Mouse (Mus musculus): ENCODE data around the gene Cyp2t4.

The Cyp2t4 gene

DNA sequence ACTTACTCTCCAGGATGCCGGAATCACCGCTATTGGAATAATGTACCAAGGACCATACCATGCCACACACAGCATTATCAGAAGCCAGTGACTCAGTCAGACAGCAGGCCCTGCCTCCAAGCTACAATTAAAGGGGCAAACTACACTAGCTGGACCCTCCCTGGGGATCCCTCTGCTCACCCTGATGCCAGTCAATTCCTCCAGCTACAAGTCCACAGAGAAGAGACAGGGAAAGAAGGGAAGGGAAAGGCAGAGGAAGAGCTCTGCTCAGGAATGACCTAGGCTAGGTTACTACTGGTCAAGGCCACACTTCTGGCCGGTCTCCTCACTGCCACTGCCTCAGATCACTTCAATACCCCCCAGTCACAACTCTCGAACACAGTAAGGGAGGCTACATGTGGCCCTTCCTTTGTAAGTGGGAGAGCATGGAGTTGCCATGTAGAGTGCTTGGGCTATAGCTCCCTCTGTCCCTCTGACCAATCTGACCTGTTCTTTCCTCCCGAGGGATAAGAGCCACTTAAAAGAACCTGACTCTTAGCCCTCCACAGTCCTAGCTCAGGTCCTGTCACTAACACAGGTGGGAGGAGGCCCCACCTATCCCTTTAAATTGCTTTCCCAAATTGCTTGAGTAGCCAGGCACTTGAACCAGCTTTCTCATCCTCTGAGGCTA lies 9.4 kb downstream of the Cyp2t4 start:
- DNase-seq = no peak

DNA sequence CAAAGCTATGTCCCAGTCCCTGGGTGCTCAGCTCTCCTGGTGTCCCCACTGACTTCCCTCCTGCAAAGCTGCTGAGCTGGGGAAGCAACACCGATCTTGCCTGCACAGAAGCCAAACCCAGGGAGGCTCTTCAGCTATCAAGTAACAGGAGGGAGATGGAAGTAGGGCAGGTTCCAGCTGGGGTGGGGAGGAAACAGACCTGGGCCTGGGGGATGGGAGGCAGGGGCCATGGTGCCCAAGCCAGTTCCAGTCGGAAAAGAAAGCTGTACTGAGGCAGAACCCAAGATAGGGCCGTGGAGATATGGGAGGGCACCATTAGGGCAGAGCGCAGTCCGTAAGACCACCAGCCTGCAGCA lies 9.9 kb downstream of the Cyp2t4 start:
- DNase-seq = no peak

DNA sequence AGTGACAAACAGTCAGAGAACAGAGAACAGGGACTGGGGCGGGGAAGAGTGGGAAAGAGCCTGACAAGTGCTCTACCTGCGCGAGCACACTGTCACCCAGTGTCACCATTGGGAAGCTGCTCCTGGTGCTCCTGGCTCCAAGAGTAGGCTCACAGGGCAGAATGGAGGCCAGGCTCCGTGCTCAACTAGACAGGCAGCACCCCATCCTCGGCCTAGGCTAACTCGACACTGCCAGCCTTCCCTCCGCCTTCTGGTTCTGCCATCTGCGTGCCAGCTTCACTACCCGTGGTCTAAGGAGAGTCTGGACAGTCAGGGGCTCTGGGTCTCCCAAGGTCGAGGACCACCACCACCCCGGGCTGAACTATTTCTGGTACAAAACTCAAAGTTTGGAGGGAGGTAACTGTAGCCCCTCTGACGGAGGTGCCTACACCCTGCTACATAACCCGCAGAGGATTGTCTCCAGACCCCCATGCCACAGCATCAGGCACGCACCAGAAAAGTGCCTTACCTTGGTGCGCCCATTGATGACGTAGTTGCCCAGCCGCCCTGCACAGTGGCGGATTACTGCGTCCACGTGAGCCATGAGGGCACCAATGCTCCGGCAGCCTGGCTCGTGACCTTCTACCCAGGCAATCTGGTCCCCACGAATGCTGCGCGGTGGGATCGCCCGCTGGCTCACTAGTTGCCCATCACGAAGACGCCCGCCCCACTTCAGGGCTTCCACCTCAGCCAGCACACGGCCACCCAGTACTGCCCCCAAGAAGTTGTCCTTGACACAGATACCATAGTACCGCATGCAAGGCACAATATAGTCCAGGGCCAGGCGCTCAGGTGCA lies 10.8 kb downstream of the Cyp2t4 start:
- DNase-seq = no peak

DNA sequence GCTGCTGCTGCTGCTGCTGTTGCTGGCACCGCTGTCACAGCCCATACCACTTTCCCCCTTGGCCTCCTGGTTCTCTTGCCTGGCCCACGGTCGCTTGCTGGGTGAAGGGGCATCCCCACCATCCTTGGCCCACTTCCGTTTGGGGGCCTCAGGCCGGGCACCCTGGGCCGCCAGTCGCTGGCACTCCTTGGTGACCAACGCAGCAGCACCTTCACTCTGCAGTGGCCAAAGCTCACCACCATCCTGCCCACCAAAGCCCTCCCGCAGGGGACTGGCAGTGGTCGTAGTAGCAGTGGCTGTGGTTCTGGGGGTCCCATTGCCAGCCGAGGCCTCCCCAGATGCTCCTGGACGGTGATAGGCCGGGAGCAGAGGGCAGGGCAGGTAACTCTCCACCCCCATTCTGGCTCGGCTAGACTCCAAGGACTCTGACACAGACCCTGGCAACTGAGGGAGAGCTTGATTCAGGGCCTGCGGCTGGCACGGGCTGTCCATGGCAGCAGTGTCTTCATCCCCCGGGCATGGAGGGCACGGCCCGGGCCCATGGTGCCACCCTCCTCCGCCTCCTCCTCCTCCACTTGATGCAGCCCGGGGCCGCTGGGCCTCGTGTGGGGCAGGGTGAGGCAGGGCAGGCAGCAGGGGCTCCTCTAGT lies 11.6 kb downstream of the Cyp2t4 start:
- peak in 1 of 2 experiments; percentile 54 for DNase-seq

DNA sequence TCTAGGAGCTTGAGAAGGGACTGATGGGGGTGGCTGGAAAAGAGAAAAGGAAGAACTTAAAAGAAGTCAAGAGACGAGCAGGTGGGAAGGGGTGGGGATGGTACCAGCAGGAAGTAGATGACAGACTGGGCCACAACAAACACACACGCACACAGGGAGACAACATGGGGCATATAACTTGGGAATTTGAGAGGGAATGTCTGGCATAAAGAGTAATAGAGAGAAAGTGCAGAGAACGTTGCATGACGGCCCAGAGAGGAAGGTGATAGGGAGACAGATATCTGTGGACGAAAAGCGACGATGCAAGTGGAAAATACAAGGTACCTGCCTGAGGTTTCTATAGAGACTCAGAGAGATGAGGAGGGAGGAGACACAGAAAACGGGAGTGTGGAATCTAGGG lies 12.2 kb downstream of the Cyp2t4 start:
- peak in 1 of 2 experiments; percentile 31 for DNase-seq

DNA sequence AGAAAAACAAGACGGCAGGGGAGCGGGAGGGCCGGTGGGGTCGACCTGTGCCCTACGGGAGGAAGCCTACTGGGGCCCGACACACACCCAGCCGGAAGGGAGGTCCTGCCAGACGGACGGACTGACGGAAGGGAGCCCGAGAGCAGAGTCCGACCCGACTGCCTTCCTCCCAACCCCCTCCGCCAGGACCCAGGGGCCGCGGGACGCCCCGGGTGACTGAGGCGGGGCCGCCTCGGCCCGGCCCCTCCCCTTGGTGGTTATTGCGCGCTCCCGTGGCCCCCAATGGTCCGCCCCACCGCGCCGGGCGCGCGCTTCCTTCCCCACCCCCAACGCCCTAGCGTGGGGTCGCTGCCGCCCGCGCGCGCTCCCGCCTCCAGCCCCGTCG lies 12.7 kb downstream of the Cyp2t4 start:
- DNase-seq = peak; percentile 90

DNA sequence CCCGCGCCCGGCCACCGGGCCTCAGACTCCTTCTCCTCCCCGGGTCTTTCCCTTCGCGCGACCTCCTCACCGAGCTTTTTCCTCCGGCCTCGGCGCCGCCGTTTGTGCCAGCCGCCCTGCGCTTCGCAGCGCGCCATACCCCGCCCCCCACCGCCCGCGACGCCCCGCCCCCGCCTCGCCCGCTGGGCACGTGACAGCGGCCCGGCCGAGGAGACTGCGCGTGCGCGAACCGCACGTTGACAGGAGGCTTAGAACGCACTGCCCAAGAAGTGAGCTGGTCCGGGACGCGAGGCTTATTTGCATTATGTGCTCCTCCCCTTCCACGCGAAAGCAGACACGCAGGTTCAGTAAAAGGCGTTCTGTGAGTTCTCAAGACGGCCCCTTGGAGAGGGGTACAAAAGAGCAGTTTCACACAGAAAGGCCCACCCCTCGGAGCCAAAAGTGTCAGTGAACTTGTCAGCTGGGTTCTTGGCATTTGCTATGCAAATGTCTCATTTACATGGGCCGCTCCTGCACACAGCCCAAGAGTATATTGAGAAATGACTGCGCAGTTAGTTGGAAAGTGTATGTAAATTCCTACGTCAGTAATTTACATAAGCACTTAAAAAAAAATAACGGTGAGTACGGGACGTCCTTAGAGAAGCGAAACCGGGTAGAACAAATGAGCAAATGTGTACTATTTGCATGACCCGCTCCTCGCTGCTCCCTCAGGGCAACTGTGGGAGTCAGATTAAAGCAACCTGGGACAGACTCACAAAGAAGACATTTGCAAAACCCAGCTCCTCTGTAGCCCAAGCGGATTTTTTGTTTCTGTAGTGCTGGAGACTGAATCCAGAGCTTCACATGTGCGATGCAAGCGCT lies 13.3 kb downstream of the Cyp2t4 start, which contains the start of gene Egln2:
Egln2 (minus strand) TSS at position 189 of the 861 bp plus-strand sequence.
- DNase-seq = peak; percentile 94 to 95

DNA sequence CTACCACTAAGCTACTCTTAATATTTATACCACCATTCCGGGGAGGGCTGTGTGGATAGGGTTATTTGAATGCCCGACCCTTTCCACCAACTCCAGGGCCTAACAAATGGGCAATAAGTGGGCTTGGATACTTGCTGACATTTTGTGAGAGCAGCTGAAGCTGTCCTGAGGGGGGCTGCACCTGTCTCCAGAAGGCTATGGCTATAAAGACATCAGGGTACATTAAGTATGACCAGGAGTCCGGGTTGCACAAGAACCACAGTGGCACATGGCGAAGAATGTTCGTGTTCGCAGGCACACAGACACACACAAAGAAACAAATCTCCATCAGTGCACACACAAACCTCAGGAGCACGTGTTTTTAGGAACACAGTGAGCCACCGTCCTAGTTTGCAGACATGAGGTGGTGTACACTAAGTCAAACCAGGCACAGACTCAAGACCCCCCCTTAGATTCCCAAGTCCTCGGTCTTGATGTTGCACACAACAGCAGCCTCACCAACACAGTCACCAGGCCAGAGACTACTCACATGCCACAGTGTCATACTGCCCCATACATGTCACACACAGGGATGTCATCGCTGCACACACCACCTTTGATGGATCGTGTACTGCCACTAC lies 14.1 kb downstream of the Cyp2t4 start:
- DNase-seq = no peak

DNA sequence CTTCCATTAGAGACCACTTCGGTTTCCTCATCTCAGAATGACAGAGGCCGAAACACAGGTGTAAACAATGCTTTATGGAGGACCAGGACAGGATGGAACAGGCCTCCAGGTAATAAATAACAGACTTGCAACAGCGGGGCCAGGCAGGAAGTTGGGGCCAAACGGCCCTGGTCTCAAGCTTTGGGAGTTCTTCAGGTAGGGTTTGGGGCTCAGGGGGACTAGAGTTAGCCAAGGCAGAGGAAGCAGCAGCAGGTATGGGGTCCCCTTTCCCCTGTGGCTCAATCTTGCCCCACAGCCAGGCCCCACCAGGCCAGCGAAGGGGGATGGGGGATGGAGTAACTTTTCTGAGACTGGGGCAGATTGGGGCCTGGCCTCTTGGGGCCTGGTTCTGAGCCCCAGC lies 14.9 kb downstream of the Cyp2t4 start:
- DNase-seq = no peak

DNA sequence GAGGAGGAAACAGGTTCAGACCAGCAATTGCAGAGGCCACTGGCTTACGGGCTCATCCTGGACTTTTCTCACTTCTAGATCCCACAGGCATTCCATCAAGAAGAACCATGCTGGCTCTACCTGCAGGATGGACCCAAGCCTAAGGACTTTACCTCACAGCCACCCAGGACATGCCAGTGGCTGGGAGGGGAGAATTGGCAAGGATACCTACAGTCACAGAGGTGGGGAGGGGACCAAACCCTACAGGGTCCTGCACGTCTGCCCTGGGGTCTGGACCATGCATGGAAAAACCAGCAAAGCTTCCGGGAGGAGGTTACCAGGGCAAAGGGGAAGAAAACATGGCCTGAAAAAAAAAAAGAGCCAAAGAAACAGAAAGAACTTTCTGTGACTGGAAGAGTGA lies 17.5 kb downstream of the Cyp2t4 start:
- no peak for DNase-seq

DNA sequence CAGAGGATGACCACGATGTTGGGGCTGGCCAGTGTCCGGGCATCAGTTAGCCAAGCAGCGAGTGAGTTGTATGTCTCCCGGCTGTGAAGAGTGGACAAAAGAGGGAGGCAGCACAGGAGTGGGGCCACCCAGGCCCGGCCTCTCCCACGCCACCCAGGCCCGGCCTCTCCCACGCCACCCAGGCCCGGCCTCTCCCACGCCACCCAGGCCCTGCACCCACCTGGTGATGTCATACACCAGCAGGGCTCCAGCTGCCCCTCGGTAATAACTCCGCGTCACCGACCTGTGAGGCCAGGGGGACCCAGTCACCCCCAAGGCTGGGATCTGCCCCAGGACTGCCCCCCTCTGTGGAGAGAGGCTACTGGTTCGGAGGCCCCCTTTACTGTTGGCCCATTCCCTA lies 21.0 kb downstream of the Cyp2t4 start:
- no peak for DNase-seq

DNA sequence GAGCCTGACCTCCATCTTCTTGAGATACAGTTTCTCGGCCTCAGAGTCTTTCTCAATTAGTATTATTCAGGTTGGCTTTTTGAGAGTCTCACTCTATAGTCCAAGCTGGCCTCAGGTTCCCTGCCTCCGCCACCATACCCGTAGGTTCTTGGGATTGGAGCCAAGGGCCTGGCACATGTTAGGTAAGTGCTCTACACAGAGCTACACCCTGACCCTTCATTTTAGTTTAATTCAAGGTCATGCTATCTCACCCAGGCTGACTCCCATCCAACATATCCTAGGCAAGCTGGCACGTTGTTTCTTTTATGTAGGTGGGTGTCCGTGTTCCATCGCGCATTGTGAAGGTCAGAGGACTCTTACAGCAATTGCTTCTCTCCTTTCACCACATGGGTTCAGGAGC lies 21.4 kb downstream of the Cyp2t4 start:
- DNase-seq = no peak

DNA sequence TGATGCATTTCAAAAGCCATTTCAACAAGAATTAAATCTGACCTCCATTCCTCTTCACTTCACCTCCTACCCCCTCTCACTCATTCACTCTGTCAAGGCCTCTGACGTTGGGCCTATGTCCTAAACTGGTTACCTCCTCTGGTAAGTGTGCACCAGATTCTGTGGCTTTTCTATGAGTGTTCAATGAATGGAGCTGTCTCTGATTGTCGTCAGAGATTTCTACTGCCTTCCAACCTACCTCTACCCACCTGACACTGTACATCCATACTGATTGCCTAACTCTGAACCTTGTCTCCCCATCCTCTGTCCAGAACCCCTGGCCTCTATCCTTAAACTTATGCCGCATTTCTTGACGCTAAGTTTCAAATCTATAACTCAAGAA lies 24.4 kb downstream of the Cyp2t4 start:
- no peak for DNase-seq

DNA sequence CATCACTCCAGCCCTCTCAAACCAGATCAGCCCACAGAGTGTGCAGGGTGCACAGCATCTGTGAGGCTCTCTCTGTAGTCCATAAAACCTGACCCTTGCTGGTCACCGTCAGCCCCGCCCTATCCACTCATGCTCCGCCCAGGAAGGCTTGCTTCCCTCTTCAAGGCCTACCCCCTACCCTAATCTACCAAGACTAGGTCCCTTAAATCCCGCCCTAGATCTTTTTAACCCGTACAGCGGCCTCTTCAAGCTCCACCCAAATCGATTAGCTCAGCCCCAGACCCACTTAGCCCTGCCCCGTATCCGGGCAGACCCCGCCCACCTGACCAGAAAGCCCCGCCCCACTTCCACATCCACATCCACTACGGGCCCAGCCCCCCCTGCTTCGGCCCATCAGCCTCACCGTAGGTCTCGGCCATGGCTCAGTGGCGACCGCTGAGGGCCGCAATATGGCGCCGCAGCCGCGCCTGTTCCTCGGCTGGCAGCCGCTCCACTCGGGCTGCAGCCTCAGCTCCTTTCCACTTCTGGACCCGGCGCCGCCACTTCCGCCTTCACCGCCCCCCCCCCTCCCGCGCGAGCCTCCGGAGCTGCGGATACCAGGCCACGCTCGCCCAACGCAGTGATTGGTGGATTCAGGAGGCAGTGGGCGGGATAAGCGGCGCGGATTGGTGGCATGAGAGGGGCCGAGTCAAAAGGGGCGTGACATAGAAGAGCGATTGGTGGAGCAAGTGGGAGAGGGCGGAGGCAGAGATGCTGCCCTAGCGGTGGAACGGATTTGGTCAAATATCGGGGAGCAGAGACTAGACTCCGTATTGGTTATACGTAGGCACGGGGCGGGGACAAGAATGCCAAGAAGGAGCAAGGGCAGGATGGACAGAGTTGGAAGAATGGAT lies 25.1 kb downstream of the Cyp2t4 start, which contains the start of gene Rab4b:
Rab4b (minus strand) TSS at position 573 of the 893 bp plus-strand sequence.
- DNase-seq = peak; percentile 99 to 100

DNA sequence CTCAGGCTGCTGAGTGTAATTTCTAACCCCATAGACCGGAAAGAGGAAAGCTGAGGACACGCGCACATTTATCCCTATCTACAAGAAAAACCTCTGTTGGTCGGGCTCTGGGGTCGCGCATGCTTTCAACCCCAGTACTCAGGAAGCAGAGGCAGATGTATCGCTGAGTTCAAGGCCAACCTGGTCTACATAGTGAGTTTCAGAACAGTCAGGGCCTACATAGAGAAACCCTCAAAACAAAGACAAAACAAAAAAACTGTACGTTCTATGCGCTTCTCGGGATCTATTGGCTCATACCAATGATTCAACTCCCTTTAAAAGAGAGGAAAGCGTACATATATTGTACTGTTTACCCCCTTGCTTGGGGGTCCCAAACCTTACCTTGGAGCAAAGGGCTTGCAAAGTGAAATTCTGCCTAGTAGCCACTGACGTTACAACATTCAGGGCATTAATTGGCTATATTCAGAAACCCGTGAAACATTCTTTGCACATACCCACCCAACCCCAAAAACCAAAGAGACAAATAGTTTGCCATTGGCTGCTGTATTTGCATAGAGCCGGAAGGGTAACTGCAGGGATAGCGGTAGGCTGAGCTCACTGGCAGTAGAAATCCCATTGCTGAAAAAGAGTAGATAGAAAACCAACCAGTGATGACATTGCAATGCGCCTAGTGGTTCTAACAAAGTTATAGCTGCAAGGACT lies 25.9 kb downstream of the Cyp2t4 start:
- DNase-seq = no peak

DNA sequence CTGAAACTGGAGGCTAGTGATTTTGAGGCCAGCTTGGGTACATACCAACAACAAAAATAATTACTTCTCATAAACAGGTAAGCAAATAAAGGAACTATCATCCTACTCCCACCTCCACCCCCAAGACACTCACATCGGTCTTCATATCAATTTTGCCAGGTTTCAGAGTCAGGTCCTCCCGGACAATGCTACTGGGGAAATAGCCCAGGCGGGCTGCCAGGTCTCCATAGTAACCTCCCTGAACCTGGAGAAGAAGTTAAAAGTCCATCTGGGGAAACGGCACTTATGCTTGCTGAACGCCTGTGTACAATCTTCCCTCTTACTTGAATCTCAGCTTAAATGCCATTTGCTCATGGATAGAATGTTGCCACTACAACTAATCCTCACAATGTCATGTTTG lies 26.5 kb downstream of the Cyp2t4 start:
- DNase-seq = no peak

DNA sequence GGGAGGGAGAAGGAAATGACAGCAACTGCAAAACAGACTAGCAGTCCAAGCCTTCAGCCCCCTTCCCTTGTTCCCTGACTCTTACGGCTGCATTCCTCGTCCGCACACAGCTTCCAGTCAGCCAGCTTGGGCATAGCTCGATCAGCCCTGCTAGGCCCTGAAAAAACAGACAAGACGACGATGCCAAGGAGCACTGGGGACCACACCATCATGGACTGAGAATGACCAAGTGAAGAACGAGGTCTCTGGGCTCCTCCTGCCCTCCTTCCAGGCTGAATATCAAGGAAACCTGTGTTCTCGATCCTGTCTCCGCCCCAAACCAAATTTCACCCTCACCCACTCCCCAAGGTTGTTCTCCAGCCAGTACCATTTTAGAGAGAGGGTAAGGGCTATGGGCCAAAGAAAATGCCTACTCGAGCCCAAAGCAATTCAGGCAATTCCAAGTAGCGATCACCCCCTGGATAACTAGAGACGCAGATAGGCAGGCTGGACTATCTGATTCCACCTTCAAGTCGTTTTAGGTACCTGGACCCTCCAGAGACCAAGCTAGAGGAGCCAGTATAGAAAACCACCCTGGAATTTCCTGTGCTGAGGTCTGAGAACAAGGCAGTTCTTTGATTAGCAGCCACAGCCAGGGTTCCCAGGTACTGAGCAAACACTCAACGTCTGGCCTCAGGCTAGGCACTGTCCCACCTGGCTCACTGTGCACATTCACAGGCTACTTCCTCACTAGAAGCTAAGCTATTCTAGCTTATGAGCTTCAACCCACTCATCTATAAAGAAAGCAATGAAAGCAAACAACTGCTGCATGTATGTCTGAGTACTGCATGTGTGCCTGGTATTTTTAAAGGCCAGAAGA lies 27.6 kb downstream of the Cyp2t4 start, which contains the start of the genes Gm21983 and Mia:
Gm21983 (minus strand) TSS at position 250 of the 859 bp plus-strand sequence.
Mia (minus strand) TSS at position 321 of the 859 bp plus-strand sequence.
- no peak for DNase-seq

DNA sequence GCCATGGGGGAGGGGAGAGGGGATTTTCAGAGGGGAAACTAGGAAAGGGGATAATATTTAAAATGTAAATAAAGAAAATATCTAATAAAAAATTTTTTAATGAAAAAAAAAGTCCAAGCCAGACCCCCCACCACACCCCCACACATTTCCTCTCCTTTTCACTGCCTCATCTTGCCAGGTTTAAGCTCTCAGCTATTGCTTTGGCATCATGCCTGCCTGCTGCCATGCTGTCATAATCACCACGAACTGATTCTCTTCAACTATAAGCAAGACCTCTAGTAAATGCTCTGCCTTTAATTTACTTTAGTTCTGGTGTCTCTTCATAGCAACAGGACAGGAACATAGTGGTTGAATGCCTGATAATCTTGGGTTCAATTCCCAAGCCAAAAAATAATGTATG lies 29.0 kb downstream of the Cyp2t4 start:
- no peak for DNase-seq

DNA sequence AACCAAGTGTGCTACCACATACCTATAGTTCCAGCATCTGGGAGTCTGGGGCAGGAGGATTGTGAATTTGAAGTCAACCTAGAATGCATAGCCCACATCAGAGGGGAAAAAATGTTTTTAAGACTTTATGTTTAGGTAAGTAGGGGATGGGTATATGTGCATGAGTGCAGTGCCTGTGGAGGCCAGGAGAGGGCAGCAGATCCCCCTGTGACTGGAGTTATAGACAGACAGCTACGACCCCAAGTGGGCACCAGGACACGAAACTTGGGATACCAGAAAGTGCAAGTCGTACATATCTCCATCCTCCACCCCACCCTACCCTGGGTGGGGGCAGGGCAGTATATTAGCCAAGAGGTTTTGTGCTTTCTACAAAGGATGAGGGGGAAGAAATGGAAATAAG lies 31.4 kb downstream of the Cyp2t4 start:
- peak; percentile 42 to 50 for DNase-seq

Data from thymus, postnatal 36 days (tissue).